Mouse (Mus musculus) CD4-positive, CD25-positive, alpha-beta regulatory T cell, adult 4 months (primary cell): ENCODE measurements around the gene Fxyd1. TPM values are rescaled to one million over a fixed set of nuclear protein-coding genes. Genes with fewer than 3 reads are reported as not detected.
A peak's percentile ranks its signal among the peaks of the same experiment; 100 is the strongest.

ENCODE experiments used
- ATAC-seq: one replicate; pipeline ENCODE4 v1.8.0; 2017
- polyA plus RNA-seq, 2 experiments: library from polyadenylated mRNA; unstranded; fragments of 100-300 nt; shearing (Covaris generic); gene quantifications; one replicate each; pipeline ENCODE4 v1.2.1; 2017

The Fxyd1 gene
- polyA plus RNA-seq, 2 experiments from 2014 or later, result not detected

DNA sequence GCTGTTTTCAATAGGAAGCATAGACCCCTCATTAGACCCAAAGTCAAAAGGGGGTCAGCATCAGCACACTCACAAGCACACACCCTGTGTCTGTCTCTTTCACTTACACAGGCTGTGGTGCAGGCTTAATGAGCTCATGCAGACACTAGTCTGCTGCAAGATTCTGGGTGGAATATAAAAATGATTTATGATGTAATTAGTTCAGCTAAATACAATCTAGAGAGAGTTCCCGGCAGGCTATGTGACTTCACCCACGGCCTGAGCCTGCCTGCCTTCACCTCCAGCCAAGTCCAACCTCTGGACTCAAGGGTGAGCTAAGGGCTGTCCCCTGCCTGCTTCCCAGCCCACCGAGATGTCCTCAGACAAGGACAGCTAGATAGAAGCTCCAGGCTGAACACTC is 48.1 kb downstream of the Fxyd1 start:
- ATAC-seq, result no peak

DNA sequence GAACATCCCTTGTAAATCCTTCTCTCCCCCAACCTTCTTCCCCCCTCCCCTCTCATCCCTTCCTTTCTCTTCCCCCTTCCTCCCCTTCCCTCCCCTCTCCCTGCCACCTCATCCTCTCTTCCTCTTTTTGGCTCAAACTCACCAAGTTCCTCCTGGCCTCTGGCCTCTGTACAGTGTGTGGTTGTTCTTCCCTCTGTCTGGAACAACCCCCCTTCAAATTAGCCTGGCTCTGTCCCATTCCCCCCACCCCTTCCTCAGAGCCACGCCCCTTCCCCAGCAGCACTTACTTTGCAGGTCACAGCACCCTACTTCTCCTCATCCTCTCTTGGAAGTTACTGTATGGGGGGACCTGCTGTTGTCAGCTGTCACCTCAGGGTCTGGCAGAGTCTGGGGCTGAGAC is 48.8 kb downstream of the Fxyd1 start:
- no peak for ATAC-seq

GRCm38 (mm10) chr7:31007775-31008174 is 49.2 kb downstream of the Fxyd1 start:
- no peak for ATAC-seq

DNA sequence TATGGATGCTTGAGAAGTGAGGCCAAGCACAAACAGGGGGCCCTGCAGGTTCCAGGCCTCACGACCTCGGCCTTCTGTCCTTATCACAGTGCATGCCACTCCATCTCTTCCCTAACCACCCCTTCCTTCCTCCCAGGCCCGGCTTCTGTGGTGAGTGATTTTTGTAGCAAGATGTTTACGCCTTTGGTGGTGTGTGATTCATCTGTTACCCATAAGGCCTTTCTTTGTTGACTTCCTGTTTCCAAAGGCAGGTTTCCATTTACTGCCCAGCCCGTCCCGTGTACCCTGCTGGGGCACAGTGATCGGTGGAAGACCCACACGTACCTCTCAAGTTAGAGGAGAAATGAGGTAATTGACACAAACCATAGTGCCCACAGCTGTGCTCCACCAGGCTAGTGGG is 54.3 kb downstream of the Fxyd1 start:
- peak; percentile 88 for ATAC-seq

Other genes with a start within 250 kb of the Fxyd1 start
- gene Ffar2, start 233.4 kb downstream of the Fxyd1 start, polyA plus RNA-seq, result 1 to 10 TPM in 1 of 2 experiments, under 1 TPM in 1; 0.70 to 1.4 TPM
- not detected for gene Ffar3, start 201.0 kb downstream of the Fxyd1 start, polyA plus RNA-seq
- gene Ffar1, start 195.6 kb downstream of the Fxyd1 start, polyA plus RNA-seq, result under 1 TPM in 1 of 2 experiments, not detected in 1; 0.14 TPM
- gene Cd22, start 176.9 kb downstream of the Fxyd1 start, polyA plus RNA-seq, result 10 to 100 TPM in 1 of 2 experiments, 1 to 10 TPM in 1; 4.2 to 20.3 TPM
- not detected for gene Mag, start 142.3 kb downstream of the Fxyd1 start, polyA plus RNA-seq
- gene Hamp2, start 132.5 kb downstream of the Fxyd1 start, polyA plus RNA-seq, result not detected
- not detected for gene Hamp, start 113.2 kb downstream of the Fxyd1 start, polyA plus RNA-seq
- gene Usf2, start 100.4 kb downstream of the Fxyd1 start, polyA plus RNA-seq, result 10 to 100 TPM; 11.0 to 16.0 TPM
- 1 to 10 TPM; 1.8 to 2.6 TPM for gene Lsr, start 83.7 kb downstream of the Fxyd1 start, polyA plus RNA-seq
- 1 to 10 TPM; 1.2 to 1.5 TPM for gene Fam187b, start 83.4 kb downstream of the Fxyd1 start, polyA plus RNA-seq
- 1,000 to 10,000 TPM; 1,918 to 1,991 TPM for gene Fxyd5, start 14.7 kb downstream of the Fxyd1 start, polyA plus RNA-seq
- gene Fxyd7, start 5.7 kb downstream of the Fxyd1 start, polyA plus RNA-seq, result not detected
- gene Lgi4, start 2.1 kb upstream of the Fxyd1 start, polyA plus RNA-seq, result not detected
- gene Fxyd3, start 19.5 kb upstream of the Fxyd1 start, polyA plus RNA-seq, result under 1 TPM in 1 of 2 experiments, not detected in 1; 0.27 TPM
- 10 to 100 TPM in 1 of 2 experiments, 1 to 10 TPM in 1; 6.0 to 12.2 TPM for gene Hpn, start 58.1 kb upstream of the Fxyd1 start, polyA plus RNA-seq
- not detected for gene Scn1b, start 69.8 kb upstream of the Fxyd1 start, polyA plus RNA-seq
- 100 to 1,000 TPM in 1 of 2 experiments, 10 to 100 TPM in 1; 83.7 to 103 TPM for gene Gramd1a, start 98.7 kb upstream of the Fxyd1 start, polyA plus RNA-seq
- gene Scgb2b2, start 233.3 kb upstream of the Fxyd1 start, polyA plus RNA-seq, result not detected
- gene Scgb1b2, start 234.6 kb upstream of the Fxyd1 start, polyA plus RNA-seq, result not detected